Mouse (Mus musculus): Measurements from ENCODE around the gene B4galt5. TPM values are rescaled to one million over a fixed set of nuclear protein-coding genes. Genes with fewer than 3 reads are reported as not detected.
A peak's percentile ranks its signal among the peaks of the same experiment; 100 is the strongest.

B4galt5 gene
- polyA plus RNA-seq, 1 experiment: 70.0 TPM

DNA sequence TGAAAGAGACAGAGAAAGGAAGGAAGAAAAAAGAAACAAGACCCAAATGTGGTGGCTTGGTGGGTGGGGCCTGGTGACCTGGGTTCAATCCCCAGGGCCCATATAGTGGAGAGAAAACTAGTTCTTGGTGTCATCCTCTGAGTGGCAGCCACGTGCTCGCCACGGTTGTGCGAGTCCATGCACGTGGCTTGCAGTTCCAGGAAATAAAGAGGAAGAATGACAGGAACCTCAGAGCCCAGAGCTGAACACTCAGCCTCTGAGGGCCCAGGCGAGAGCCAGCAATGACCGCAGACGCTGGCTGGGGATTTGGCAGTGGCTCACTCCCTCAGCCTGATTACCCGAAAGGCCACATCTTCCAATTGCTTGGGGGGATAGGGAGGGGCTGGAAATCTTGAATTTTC is 77.9 kb downstream of the B4galt5 start:
- Histone ChIP-seq H3K4me2 (ENCODE audit: low read depth) (no peak overlapping the region), H3K36me3 (ENCODE audit: control insufficient read depth, insufficient read depth) (no peaks in the 10 kb centered on the region), H3ac (ENCODE audit: control insufficient read depth, insufficient read length) (no peak overlapping the region), H3K27me3 (ENCODE audit: control insufficient read depth, insufficient read depth, insufficient read length) (no peaks in the 10 kb centered on the region), H3K4me3 (no peak overlapping the region), H3K79me2 (ENCODE audit: control insufficient read depth, insufficient read depth) (no peaks in the 10 kb centered on the region)
- no peak for TF ChIP-seq SRF (IDR thresholded peaks at IDR 0.05; ENCODE audit: control insufficient read depth, insufficient read length, low read depth)
- TF ChIP-seq E2F4 (IDR thresholded peaks at IDR 0.05; ENCODE audit: insufficient read depth): no peak
- TF ChIP-seq MAX (IDR thresholded peaks at IDR 0.05; ENCODE audit: low read depth): no peak
- TF ChIP-seq TCF3 (IDR thresholded peaks at IDR 0.05; ENCODE audit: insufficient read length, low read depth): no peak
- no peak for TF ChIP-seq MYOD1 (IDR thresholded peaks at IDR 0.05; ENCODE audit: control insufficient read depth in 1 of 3, insufficient read length in 2 of 3, low read depth in 2 of 3)

- Histone ChIP-seq H3ac (ENCODE audit: control insufficient read depth, insufficient read length) (no peak overlapping the region), H3K4me2 (ENCODE audit: low read depth) (no peak overlapping the region), H3K36me3 (ENCODE audit: control insufficient read depth, insufficient read depth) (no peaks in the 10 kb centered on the region), H3K79me2 (ENCODE audit: control insufficient read depth, insufficient read depth) (no peaks in the 10 kb centered on the region), H3K27me3 (ENCODE audit: control insufficient read depth, insufficient read depth, insufficient read length) (no peaks in the 10 kb centered on the region), H3K4me3 (no peak overlapping the region)
- TF ChIP-seq TCF3 (IDR thresholded peaks at IDR 0.05; ENCODE audit: insufficient read length, low read depth) (no peak), POLR2AphosphoS2 (IDR thresholded peaks at IDR 0.05; ENCODE audit: insufficient read length, low read depth) (no peak), CEBPB (IDR thresholded peaks at IDR 0.05; ENCODE audit: insufficient read depth, poor library complexity, severe bottlenecking) (no peak), USF1 (IDR thresholded peaks at IDR 0.05; ENCODE audit: low read depth) (no peak)
Measured at GRCm38 (mm10) chr2:167270496-167270895, 78.5 kb downstream of the B4galt5 start.

DNA sequence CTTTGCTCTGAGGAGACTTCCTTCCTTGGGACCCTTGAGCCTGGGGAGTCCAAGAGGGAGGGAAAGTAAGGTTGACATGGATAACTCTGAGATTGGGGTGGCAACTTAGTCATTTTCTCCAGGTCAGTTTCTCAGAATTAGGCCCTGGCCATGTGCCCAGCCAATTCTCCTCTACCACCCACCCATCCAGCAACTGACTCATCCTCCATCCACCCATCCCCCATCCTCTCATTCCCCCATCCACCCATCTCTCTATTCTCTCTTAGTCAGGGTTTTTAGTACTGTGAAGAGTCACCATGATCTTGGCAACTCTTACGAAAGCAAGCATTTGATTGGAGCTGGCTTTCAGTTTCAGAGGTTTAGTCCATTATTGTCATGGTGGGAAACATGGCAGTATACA is 80.3 kb downstream of the B4galt5 start:
- no peaks in the 10 kb centered on the region for H3K27me3 ChIP-seq (ENCODE audit: control insufficient read depth, insufficient read depth, insufficient read length)
- H3K36me3 ChIP-seq (ENCODE audit: control insufficient read depth, insufficient read depth): no peaks in the 10 kb centered on the region
- peak overlapping the region; percentile 14 for H3K4me2 ChIP-seq (ENCODE audit: low read depth)
- no peaks in the 10 kb centered on the region for H3K79me2 ChIP-seq (ENCODE audit: control insufficient read depth, insufficient read depth)
- no peak overlapping the region for H3ac ChIP-seq (ENCODE audit: control insufficient read depth, insufficient read length)
- TF ChIP-seq SRF (IDR thresholded peaks at IDR 0.05; ENCODE audit: control insufficient read depth, insufficient read length, low read depth): no peak
- TF ChIP-seq CEBPB (IDR thresholded peaks at IDR 0.05; ENCODE audit: insufficient read depth, poor library complexity, severe bottlenecking): no peak
- no peak for TF ChIP-seq REST (IDR thresholded peaks at IDR 0.05; ENCODE audit: insufficient read depth, insufficient read length)
- TF ChIP-seq MYOD1 (IDR thresholded peaks at IDR 0.05; ENCODE audit: control insufficient read depth in 1 of 3, insufficient read length in 2 of 3, low read depth in 2 of 3): no peak
- TF ChIP-seq E2F4 (IDR thresholded peaks at IDR 0.05; ENCODE audit: insufficient read depth): no peak
- no peak for TF ChIP-seq MAX (IDR thresholded peaks at IDR 0.05; ENCODE audit: low read depth)
- H3K4me3 ChIP-seq: no peak overlapping the region

DNA sequence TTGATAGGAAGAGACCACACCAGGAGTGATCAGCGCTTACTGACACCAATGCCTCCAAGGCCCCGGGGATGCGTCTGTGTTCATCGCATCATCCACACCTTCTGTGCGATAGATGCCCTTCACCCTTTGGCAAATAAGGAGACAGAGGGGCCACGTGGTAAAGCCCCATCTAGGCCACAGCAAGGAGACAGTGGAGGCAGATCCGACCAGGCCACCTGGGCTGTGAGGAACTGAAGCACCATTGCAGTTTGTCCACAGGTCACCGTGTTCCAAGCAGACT is 80.6 kb downstream of the B4galt5 start:
- no peak for TF ChIP-seq REST (IDR thresholded peaks at IDR 0.05; ENCODE audit: insufficient read depth, insufficient read length)
- TF ChIP-seq E2F4 (IDR thresholded peaks at IDR 0.05; ENCODE audit: insufficient read depth): no peak
- TF ChIP-seq MYOD1 (IDR thresholded peaks at IDR 0.05; ENCODE audit: control insufficient read depth in 1 of 3, insufficient read length in 2 of 3, low read depth in 2 of 3): no peak
- TF ChIP-seq MAX (IDR thresholded peaks at IDR 0.05; ENCODE audit: low read depth): no peak
- no peak for TF ChIP-seq TCF3 (IDR thresholded peaks at IDR 0.05; ENCODE audit: insufficient read length, low read depth)
- no peak for TF ChIP-seq POLR2AphosphoS2 (IDR thresholded peaks at IDR 0.05; ENCODE audit: insufficient read length, low read depth)
- no peak for TF ChIP-seq USF1 (IDR thresholded peaks at IDR 0.05; ENCODE audit: low read depth)
- no peak for TF ChIP-seq POLR2A (IDR thresholded peaks at IDR 0.05; ENCODE audit: insufficient read length, low read depth)
- TF ChIP-seq TCF12 (IDR thresholded peaks at IDR 0.05; ENCODE audit: insufficient read depth, poor library complexity, severe bottlenecking): no peak
- TF ChIP-seq SRF (IDR thresholded peaks at IDR 0.05; ENCODE audit: control insufficient read depth, insufficient read length, low read depth): no peak
- TF ChIP-seq CEBPB (IDR thresholded peaks at IDR 0.05; ENCODE audit: insufficient read depth, poor library complexity, severe bottlenecking): no peak
- no peak for TF ChIP-seq MYOG (IDR thresholded peaks at IDR 0.05; ENCODE audit: control insufficient read depth in 1 of 3, insufficient read depth in 1 of 3, insufficient read length in 2 of 3, low read depth in 2 of 3)
- Histone ChIP-seq H3K4me3 (no peak overlapping the region), H3ac (ENCODE audit: control insufficient read depth, insufficient read length) (no peak overlapping the region), H3K36me3 (ENCODE audit: control insufficient read depth, insufficient read depth) (no peaks in the 10 kb centered on the region), H3K4me2 (ENCODE audit: low read depth) (peak overlapping the region; percentile 14), H3K27me3 (ENCODE audit: control insufficient read depth, insufficient read depth, insufficient read length) (no peaks in the 10 kb centered on the region), H3K79me2 (ENCODE audit: control insufficient read depth, insufficient read depth) (no peaks in the 10 kb centered on the region)

GRCm38 (mm10) chr2:167267531-167268410 is 81.2 kb downstream of the B4galt5 start:
- no peaks in the 10 kb centered on the region for H3K79me2 ChIP-seq (ENCODE audit: control insufficient read depth, insufficient read depth)
- TF ChIP-seq MYOG (IDR thresholded peaks at IDR 0.05; ENCODE audit: control insufficient read depth in 1 of 3, insufficient read depth in 1 of 3, insufficient read length in 2 of 3, low read depth in 2 of 3) (peak; percentile 95 to 99 (median 97)), TCF3 (IDR thresholded peaks at IDR 0.05; ENCODE audit: insufficient read length, low read depth) (peak; percentile 99), MYOD1 (IDR thresholded peaks at IDR 0.05; ENCODE audit: control insufficient read depth in 1 of 3, insufficient read length in 2 of 3, low read depth in 2 of 3) (peak; percentile 93 to 99 (median 99)), TCF12 (IDR thresholded peaks at IDR 0.05; ENCODE audit: insufficient read depth, poor library complexity, severe bottlenecking) (peak; percentile 97), SRF (IDR thresholded peaks at IDR 0.05; ENCODE audit: control insufficient read depth, insufficient read length, low read depth) (no peak)

More at GRCm38 (mm10) chr2:167267531-167268410, 81.2 kb downstream of the B4galt5 start:
- Histone ChIP-seq H3K27me3 (ENCODE audit: control insufficient read depth, insufficient read depth, insufficient read length) (no peaks in the 10 kb centered on the region), H3K36me3 (ENCODE audit: control insufficient read depth, insufficient read depth) (no peaks in the 10 kb centered on the region), H3K4me3 (no peak overlapping the region), H3K4me2 (ENCODE audit: low read depth) (peak overlapping the region; percentile 14), H3ac (ENCODE audit: control insufficient read depth, insufficient read length) (no peak overlapping the region)

Data from myocyte (in vitro differentiated cells).